Mouse (Mus musculus): ENCODE measurements around the gene Slc24a1.

DNA sequence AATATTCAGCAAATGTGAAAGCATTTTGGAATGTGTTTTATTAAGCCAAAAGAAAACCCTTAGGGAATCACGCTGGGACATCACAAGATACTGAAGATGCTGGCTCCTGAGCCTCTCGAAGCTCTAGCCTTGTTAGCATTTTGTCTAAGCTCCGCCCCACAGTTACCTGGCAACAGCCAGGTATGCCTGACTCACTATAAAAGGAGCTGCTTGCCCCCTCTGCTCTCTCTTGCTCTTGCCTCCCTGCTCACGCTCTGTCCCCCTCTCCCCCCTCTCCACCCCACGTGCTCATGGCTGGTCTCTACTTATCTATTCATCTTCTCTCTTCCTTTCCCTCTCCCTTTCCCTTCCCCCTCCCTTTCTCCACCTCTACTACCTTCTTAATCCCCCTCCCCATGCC, 648 bp upstream of the Slc24a1 start:
- TF ChIP-seq POLR2A (IDR thresholded peaks at IDR 0.05; ENCODE audit: insufficient read depth, low read length) (no peak), CTCF (IDR thresholded peaks at IDR 0.05; ENCODE audit: low read depth, low read length) (no peak)

Data from ES-Bruce4 (cell line).